Mouse (Mus musculus) spleen, postnatal 14 days (tissue): ENCODE data around the gene Rerg.
A peak's percentile ranks its signal among the peaks of the same experiment; 100 is the strongest.

Experiments used
- DNase-seq, 2 experiments: peaks; one replicate each; pipeline ENCODE4 v3.0.0; 2021 to 2022; ENCODE audit warnings: low spot score in 2 of 2

Gene Rerg

DNA sequence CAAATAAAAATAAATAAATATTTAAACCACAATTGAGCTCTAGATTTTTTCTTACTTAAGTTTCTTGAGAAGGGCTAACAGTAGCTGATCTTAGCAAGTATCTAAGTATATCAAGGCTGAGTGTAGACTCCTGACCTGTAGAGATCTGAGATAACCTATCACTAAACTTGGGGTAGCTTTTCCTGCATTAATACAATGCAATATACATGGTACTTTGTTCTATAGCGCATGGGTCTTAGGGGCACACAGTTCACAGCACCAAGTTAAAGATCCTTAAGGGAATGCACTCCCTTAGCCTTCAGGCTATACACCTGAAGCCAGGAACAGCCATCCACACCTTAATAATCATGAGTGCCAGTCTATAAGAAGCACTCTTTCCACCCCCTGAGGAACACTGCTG is 38.5 kb downstream of the Rerg start:
- no peak for DNase-seq

DNA sequence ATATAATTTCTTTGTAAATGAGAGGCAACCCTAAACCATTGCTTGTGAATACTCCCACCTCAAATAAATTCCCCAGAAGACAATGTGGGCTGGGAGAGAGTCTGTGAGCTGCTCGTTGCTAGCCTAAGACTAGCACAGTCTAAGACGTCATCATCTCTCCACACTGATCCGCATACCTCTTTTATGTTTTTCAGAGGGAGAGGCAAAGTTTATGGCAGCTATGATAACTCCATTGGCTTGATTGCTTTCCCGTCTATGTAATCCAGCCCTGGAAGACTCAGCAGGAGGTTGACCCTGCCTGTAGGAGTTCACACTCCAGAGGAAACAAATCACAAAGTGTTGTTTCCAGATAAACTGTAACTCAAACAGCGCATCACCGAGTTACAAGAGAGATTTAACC is 38.9 kb downstream of the Rerg start:
- DNase-seq, result no peak

DNA sequence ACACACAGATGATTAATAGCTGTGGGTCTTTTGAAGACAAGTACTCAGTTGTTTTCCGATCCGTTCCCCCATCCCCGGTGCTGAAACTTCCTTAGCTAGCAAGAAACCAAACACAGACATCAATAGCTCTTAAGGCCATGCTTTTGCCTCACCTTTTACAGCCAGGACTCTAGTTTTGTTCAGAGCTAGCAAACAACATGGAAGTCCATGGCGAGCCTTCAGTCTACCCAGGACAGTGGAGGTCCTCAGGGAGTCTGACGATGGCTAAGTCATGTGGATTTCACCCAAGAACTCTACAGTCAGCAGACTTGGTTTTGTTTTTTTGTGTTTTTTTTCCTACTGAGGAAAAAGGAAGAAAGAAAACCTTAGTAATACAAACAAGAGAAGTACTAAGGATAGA is 43.4 kb downstream of the Rerg start:
- no peak for DNase-seq

DNA sequence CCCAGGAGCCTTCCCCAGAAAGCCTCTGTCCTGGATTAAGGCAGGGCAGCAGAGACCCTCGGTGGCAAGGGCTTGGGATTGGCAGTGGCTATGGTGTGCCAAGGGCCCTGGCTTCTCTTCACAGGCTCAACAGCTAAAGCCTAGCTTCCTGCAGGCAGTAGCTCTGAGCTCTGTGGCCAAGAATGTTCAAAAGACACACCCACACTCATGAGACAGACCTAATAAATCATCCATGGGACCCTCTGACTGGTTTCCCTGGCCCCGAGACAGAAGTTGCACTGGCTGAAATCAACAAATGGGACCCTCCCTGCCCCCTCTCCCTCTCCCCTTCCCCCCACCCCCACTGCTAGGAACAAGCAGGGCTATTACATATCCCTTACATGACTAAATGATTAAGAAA is 44.1 kb downstream of the Rerg start:
- no peak for DNase-seq

DNA sequence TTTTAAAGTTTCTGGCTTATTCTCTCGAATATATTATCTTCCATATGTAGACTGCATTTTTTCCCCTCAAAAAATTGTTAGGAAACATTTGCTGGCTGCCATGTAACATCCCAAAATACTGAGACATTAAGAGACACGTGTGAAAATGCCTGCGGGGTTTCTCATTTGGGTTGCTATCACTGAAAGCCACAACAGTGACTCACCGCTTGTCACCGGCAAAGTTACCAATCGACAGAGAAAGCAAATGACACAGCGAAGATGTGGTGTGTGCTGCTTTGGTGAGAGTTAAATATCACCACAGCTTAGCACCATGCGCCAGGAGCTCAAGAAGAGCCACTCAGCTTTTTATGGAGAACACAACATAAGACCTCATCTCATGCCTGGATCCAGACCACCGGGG is 44.9 kb downstream of the Rerg start:
- no peak for DNase-seq

DNA sequence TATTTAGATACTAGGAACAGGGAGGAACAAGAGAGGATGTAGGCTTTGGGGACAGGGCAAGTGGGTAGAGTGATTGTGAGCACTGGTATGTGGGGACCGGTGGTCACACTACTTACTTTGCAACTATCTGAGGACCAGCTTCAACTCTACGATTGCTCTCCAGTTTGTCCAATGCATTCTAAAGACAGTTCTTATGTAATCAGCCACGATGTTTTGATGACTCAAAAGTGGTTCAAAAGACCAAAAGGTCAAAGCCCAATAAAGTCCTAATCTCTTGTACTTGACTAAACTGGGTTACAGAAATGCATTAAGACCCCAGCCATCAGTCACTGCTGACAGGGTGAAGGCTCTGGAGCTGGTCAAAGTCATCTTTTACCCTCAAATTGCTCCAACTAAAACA is 45.3 kb downstream of the Rerg start:
- DNase-seq, result no peak

DNA sequence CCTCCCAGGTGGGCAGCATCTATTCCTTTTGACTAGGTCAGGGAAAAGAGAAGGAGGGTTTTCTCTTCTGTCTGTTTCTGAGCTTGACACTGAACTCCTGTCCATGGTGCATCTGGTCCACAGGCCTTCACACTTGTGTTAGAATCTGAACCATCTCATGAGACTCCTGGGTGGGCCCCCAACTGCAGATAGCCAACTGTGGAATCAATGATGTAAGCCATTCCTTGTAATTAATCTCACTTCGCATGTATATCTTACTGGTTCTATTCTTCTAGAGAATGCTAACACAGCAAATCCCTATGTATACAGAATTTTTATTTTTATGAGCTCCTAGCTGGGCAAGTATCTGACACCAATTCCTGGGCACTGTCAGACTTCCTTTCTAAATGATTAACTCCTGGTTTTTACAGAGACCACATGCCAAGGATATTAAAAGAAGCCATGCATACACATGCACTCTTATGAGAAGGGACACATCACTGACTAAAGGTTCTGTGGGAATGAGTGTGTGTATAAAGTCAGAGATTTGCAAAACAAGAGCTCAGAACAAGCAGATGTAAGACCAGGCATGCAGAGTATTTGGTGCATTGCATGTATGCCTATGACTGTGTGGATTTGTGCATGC is 53.3 kb downstream of the Rerg start:
- DNase-seq, result no peak

DNA sequence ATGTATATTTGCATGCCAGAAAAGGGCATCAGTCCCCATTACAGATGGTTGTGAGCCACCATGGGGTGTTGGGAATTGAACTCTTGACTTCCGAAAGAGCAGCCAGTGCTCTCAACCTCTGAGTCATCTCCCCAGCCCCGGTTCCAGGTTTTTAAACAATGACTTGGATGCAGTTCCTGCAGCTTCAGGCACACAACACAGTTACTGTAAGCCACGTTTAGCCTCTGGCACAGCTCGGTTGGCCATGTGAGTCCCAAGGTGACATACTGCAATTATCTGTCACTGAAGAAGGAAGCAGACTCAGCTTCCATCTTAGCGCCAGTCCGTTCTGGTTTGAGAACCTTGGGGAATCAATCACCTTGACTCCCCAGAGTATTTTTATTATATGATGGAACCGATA is 55.4 kb downstream of the Rerg start:
- no peak for DNase-seq

DNA sequence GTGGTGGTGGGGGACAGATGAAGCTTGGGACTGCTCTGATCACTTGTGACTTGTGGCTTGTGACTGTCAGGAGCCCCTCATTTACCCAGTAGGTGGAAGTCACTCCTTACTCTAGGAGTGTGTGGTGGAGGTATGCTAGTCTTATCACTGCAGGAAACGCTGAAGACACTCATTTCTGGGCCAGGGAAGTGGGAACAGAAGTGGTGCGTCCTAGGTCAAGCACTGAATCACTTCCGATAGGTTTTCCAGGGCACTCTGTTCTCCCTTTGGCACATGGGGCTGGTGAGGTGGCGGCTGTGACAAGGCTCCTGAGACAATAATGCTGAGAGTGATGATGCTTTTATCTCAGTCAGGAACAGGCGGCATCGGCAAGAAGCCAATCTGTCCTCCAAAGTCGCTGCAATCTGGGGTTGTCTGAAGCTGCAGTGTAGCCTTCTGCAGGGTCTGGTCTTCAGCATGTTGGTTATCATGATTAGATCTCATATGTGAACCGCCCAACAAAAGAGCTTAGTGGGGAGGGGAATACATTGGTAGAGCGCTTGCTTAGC is 59.0 kb downstream of the Rerg start:
- no peak for DNase-seq

DNA sequence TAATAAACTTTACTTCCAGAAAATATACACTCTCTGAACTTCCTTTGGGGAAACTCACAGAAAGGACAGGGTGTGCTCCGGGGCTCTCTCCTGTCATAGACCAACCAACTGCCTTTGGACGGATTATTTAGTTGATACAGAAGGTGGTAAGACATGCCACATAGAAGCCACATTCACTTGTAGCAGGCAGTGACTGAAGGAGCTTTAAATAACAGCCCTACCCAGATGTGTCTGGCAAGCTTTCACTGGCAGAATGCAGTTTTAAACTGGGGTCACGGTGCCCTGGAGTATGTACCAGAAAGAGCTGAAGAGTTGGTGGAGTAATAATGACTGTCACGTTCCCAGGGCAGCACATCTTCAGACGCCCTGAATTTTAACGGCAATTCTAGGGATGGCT is 59.5 kb downstream of the Rerg start:
- no peak for DNase-seq

DNA sequence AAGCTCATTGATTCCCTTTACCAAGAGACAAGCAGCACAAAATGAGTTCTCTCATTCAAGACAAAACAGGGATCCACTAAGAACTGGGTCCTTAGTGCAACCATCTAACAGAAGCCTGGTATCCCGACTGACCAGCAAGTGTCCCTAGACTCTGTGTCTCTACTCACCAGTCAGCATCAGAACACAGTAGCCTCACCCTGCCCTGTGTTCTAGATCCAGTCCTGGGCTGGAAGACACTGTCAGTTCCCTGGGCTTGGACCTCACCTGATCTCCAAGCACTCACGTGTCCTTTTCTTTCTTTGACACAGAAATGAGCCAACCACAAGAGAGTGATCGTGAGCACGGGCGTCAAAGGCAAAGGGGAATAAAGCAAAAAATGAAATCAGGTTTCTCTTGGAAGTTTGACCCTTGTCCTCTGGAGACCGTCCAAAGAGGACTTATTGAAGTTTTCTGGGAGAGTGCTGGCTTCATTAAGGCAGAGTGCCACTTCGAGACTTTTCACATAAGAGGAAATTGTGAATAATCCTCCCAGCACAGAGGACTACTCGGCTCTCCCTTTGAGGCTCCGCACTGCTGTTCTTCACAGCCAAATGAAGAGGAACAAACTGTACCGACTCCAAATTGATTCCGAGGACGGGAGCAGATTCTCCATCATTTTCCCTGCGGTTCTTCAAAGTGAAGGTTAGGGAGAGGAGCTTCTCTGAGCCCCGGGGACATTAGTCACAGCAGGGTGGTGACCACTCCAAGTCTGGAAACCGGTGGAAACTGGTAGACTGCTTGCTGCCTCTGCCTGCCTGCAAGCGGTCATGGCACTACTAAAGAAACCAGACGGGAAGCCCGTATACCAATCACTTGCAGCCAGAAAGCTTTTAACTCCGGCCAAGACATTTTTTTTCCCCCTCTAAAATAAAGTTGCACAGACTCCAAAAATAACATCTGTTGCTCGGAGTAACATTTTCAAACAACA is 60.2 kb downstream of the Rerg start:
- no peak for DNase-seq

DNA sequence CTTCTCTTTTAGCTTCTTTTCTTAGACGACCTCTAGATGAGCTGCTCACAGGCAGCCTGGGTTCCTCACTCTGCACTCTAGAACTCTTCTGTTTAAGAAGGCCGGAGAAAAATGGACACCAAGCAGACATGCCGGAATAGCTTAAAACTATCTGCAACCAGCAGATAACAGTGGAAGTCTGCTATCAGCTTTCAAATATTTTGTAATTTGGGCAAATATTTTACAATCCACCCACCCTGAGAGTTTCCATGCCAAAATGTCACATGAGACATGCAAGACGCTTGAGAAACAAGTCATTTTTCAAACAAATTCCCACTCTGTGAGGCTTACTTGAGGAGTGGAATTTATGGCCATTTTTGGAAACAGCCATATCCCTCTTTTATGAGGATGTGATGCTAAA is 65.0 kb downstream of the Rerg start:
- no peak for DNase-seq

DNA sequence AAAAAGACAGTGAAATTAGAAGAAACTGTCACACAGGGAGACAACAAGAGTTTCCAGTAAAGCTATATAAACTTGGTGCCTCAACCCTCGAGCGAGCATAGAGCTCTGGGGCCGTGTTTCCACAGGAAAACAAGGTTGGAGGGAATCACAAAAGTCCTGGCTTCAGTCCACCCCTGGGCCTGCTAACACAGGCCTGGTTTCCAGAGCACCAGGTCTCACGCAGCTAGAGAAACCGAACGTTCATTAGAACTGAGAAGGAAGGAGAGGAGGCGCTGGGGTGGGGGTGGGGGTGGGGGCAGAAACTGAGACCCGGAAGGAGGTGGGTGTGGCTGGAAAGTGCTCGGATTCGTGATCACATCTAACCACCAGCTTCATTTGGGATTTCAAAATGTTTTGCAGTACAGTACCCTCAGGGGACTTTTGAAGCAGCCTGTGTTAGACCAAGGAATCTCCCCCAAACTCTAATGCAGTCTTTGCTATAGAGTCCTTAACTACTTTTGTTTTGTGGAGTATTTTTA is 67.6 kb downstream of the Rerg start:
- no peak for DNase-seq

DNA sequence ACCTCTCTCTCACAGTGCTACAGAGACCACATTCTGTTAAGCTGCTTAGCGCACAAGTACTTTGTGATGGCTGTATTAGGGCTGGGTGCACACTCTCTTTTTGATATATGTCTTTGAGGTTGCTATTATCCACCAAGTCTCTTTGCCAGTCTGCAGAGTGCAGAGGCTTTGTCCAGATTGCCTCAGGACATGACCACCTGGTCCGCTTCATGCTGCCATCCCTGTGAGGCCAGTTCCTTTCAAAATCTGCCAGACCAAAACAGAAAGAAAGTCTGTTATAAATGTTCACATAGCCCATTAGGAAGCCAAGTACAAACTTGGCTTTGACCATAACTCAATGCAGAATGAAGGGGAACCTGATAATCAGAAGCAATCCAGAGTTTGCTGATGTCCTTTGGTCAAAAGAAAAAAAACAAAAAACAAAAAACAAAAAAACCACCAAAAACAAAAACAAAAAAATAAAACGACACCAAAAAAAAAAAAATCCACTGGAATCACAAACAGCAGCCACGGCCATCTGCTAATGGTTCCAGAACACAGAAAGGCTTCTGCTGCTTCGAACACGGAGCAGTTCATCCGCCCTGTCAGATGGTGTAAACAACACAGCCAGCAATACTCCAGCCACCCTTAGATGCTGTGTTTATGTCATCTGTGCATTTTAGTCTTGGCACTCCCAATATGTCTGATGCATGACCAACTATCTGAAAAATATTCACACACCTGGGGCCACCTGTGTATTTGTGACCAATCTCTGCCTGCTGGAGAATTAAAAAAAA is 68.2 kb downstream of the Rerg start:
- no peak for DNase-seq

DNA sequence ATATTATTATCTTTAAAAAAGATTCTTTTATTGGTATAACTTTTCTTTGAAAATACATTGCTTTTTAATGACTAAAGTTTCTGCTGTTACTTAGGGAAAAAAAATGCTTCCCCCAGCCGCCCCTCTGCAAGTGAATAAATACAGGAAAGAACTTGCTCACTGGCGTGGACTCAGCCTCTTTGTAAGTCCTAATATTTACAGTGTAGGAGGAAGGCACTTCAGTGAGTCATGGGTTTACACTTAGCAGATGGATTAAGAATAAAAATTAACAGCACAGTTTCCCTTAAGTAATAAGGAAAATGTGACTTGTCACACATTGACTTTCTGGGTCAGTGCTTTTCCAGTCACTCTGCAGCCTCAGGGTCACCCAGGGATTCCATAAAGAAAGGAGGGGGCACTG is 70.0 kb downstream of the Rerg start:
- DNase-seq, result no peak

DNA sequence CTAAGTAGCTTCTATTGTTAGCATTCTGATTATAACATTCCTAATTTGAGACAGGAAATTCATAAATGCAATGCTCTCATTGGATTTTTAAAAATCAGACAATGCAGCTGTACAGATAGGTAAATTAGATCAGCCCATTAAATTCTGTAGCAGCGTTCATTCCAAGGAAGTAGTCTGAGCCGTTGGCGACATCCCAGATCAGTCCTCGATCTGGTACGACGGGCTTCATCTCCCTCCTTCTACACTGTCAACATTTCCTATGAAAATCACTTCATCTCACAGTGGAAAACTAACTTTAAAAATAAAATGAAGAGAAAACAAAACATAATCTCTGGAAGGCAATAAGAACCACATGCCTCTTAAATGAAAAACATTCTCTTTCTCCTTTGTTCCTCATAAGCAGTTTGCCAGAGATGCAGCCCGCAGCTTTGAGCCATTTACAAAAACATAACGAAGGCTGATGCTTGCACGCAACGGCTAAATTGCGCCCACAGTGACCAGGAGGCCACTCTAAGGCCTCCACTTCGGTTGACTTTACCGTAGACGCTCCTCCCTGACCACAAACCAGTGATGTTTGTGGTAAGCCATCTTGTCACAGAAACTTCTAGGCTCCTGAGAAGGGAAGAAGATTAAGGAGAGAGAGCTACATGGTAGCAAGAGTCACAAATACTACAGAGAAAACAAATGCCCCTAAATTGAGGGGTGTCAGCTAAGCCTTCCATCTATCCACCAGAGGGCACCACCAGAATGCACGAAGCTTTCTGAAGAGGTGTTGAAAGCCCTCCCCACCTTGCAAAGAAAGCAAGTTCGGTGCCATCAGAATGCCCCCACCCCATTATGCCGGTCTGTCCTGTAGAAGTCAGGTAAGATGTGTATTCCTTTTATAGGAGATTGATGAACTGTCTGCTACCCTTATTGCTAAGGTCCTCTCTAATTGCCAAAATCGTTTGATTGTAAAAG is 71.8 kb downstream of the Rerg start:
- DNase-seq, result peak in 1 of 2 experiments; percentile 27

DNA sequence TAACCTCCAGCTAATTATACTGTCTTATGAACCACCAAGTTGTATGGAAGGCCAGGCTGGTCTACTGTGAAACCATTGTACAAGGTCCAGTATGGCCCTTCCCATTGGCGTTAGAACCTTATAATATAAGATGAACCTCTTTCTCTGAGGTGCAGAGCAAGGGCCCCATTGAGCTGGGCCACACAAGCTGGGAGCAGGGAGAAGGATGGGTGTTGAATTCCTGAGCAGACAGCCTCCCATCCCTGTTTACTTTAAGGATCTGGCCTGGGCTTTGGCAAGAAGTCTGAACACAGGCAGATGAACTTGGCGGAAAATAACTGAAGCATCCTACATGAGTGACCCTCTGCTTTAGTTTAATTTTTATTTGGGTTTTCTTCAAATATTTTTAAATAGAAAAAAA is 75.8 kb downstream of the Rerg start:
- DNase-seq, result no peak

DNA sequence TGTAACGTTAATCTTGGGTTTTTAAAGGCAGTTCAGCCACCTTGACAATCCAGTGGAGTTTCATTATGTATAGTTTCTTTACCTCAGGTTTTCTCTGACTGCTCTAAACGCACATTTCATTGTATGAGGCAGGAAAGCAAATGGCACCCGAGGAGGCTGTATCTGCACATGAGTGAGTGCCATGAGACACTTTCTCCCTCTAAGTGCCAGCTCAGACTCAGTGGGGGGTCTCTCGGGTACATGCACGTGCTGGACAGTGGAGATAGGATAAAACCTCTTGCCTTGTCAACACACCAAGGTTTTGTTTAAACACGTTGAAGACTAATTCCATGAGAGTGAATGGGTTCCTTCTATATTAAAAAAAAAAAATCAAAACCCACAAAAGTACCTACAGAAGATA is 81.8 kb downstream of the Rerg start:
- DNase-seq, result no peak

DNA sequence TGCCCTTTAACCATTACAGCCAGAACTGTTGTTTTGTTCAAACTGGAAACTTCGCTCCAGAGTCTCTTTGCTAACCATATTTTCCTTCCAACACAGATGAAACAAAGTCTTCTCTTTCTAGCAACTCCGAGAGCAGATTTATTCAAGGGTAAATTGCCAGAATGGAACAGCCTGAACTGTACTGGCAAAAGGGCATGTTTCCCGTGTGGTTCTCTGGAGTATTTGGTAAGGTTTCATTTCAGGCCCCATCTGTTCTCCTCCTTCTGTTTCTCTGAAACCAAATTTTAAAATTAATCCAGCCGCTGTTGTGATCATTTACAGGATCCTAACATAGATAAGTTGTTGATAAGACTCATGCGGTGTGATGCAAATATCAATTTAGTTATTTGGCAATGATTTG is 82.3 kb downstream of the Rerg start:
- no peak for DNase-seq

DNA sequence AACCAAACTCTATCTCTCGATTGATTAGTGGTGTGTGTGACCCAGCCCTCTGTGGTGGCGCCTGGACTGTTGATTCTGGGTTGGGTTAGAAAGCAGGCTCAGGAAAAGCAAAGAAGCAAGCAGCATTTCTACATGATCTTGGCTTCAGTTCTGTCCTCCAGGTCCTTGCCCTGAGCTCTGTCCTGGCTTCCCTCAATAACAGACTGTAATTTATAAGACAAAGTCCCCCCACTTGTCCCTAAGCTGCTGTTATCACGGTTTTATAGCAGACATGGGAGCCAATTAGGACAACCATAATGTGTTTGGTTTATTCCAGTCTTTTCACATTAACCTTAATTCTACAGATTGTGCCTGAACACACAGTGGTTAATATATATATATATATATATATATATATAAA is 82.8 kb downstream of the Rerg start:
- no peak for DNase-seq

DNA sequence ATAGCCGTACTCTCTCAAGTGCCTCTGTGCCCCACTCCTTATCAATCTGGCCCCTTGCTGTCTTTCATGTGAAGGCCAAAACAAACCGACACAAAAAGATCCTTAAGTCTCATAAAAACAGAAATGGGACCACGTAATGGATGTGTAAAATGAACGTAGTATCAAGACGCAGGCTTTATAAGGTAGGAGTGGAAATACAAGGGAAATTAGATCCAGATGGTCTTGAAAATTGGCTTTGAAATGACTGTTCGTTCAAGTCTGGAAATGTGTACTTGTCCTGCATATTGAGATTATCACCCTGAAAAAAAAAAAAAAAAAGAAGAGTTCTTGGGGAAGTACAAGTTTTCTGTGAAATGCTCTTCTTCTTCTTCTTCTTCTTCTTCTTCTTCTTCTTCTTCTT is 90.6 kb downstream of the Rerg start:
- no peak for DNase-seq
